Mouse (Mus musculus): Measurements from ENCODE around the gene Snx8. TPM values are rescaled to one million over a fixed set of nuclear protein-coding genes. Genes with fewer than 3 reads are reported as not detected.

Snx8 gene
- total RNA-seq (2021) = 10 to 100 TPM; 17.0 to 18.2 TPM

DNA sequence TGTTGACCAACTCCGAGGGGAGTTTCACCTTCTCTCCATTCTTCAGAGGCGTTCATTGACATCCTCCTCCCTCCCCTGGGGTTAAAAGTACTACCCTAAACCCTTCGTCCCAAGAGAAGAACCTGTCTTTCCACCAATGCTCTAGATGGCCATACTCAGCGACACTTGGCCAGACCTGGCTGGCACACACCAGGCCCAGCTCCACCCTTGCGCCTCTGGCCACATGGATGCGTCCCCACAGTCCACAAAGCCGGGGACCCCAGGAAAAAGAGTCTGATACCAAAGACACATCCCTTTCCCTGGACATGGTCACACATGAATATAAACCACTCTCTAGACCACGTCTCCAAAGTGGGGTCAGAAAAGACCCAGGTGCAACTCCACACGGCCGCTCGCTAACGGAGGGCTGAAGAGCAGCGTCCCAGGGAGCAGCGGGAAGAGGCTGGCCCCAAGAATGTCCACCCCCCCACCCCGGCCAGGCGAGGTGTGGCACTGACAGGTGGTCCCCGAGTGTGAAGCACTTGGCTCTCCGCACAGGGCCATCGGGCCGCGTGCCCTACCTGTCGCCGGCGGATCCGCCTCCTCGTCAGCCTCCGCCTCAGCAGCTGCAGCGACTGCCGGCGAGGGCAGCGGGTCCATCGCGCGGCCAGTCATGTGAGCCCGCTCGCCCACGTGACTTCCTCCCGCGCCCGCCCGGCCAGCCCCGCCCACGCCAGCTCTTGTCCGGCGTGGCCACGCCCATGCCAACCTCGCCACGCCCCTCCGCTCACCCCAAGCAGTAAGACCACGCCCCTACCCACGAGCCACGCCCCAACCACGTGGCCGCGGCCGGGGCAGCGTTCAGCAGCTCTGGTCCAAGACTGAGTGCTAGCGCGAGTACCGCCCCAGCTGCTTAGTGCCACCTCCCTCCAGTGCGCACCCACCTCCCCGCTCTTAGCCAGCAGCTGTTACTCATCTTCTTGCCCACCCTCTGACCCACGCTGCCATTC is at the start of gene Snx8:
TSS of gene Snx8 (minus strand) at position 675 of the 989 bp plus-strand sequence.
- intact Hi-C loops (cut with DNase I) = no loop called here
- peak; percentile 96 to 97 for DNase-seq

- DNase-seq = no peak
- intact Hi-C loops (cut with DNase I) = loop anchor here (10.0 kb wide), 1 partner anchor 200 kb away; no protein-coding TSS in a partner anchor
Measured at GRCm38 (mm10) chr5:140425016-140425783, 36.1 kb upstream of the Snx8 start.

GRCm38 (mm10) chr5:140420616-140421015 is 31.6 kb upstream of the Snx8 start:
- intact Hi-C loops (cut with DNase I) = loop anchor here (10.0 kb wide), 1 partner anchor 204 kb away; no protein-coding TSS in a partner anchor
- no peak for DNase-seq

DNA sequence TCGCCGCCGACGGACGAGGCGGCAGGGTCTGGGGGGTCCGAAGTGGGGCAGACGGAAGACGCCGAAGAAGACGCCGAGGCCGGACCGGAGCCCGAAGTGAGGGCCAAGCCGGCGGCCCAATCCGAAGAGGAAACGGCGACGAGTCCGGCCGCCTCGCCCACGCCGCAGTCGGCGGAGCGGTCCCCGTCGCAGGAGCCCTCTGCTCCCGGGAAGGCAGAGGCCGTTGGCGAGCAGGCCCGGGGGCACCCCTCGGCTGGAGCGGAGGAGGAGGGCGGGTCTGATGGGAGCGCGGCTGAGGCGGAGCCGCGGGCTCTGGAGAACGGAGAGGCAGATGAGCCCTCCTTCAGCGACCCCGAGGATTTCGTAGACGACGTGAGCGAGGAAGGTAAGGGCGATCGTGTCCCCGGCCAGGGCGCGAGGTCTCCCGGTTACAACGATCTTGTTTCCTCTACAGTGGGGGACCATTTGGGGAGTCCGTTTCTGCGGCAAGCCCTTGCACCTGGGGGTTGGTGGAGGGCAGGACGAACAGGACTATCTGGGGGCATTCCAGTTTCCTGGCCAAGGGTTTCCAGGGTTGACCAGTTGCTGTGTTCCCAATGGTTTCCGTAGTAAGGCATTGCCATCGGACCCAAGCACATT is 30.5 kb upstream of the Snx8 start:
- peak in 1 of 2 experiments; percentile 11 for DNase-seq
- intact Hi-C loops (cut with DNase I) = loop anchor here (10.0 kb wide), 1 partner anchor 205 kb away; no protein-coding TSS in a partner anchor

- intact Hi-C loops (cut with DNase I) = no loop called here
Measured at GRCm38 (mm10) chr5:140418489-140419441, 29.7 kb upstream of the Snx8 start, which contains the start of gene Eif3b. Gene Eif3b (plus strand): TSS chr5:140419328.

DNA sequence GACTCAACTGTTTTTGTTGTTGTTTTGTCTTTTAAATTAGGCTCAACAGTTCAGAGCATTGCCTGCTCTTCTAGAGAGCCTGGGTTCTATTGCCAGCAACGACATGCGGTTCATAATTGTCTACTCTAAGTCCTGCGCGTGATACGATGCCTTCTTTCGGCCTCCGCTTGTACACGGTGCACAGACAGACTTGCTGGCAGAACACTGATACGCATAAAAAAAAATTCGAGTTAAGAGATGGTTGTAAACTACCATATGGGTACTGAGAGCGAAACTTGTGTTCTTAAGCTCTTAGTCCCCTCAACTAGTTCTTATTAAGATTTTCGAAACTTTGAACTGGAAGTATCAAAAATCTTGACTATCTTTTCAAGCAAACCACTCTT is 29.0 kb upstream of the Snx8 start:
- DNase-seq = no peak

More at GRCm38 (mm10) chr5:140418489-140419441, 29.7 kb upstream of the Snx8 start, which contains the start of gene Eif3b:
- DNase-seq = peak; percentile 92 to 93

GRCm38 (mm10) chr5:140414647-140415046 is 25.6 kb upstream of the Snx8 start:
- no peak for DNase-seq
- intact Hi-C loops (cut with DNase I) = loop anchor here (5.0 kb wide), 2 partner anchors 82 to 577 kb away; partner anchors contain the start of gene Mrm2

More for the DNA sequence above, 29.0 kb upstream of the Snx8 start:
- intact Hi-C loops (cut with DNase I) = no loop called here

DNA sequence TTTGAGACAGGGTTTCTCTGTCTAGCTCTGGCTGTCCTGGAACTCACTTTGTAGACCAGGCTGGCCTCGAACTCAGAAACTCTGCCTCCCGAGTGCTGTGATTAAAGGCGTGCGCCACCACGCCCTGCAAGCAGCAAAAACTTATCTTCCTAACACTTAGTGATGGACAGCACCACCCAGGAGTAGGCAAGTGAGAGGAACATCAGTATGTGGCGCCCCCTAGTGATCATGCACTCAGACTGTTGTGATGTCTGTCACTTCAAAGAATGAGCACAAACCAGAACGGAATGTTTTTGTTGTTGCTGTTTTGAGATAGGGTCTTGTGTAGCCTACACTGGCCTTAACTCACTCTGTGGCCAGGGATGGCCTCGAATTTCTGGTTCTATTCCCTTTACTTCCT is 22.3 kb upstream of the Snx8 start:
- peak; percentile 59 to 77 for DNase-seq

DNA sequence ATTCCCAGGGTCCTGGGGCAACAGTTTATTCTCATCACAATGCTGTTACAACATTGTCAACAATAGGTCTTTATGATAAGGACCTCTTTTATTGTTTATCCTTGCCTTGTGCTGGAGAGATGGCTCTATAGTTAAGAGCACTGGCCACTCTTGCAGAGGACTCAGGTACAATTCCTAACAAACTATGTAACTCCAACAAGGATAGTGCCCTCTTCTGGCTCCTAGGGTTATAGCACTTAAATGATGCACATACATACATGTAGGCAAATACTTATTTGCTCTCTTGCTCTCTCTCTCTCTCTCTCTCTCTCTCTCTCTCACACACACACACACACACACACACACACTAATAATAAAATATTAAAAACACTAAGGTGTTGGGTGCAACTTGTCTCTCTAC is 19.7 kb upstream of the Snx8 start:
- intact Hi-C loops (cut with DNase I) = no loop called here

More for the DNA sequence above, 22.3 kb upstream of the Snx8 start:
- intact Hi-C loops (cut with DNase I) = loop anchor here (5.0 kb wide), 2 partner anchors 79 to 574 kb away; partner anchors contain the start of gene Mrm2

DNA sequence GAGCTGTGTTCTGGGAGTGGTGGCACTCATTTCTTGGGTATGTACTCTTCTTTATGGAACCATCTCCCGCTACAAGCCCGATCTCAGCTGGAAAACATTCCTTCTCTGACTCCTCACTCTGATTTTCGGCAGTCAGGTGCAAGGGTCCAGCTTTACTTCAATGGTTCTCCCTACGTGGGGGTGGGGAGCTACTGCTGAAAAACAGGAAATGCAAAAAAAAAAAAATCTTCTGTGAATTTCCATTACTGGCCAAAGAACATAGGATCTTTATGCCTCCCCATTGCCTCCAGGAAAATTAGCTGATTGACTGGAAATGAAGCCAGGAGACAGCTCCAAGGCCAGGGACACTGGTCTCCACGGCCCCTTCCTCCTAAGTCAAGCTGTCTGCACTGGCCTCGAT is 17.6 kb upstream of the Snx8 start:
- intact Hi-C loops (cut with DNase I) = no loop called here
- no peak for DNase-seq

More for the DNA sequence above, 19.7 kb upstream of the Snx8 start:
- no peak for DNase-seq

GRCm38 (mm10) chr5:140405126-140405525 is 16.1 kb upstream of the Snx8 start:
- no peak for DNase-seq
- intact Hi-C loops (cut with DNase I) = no loop called here

DNA sequence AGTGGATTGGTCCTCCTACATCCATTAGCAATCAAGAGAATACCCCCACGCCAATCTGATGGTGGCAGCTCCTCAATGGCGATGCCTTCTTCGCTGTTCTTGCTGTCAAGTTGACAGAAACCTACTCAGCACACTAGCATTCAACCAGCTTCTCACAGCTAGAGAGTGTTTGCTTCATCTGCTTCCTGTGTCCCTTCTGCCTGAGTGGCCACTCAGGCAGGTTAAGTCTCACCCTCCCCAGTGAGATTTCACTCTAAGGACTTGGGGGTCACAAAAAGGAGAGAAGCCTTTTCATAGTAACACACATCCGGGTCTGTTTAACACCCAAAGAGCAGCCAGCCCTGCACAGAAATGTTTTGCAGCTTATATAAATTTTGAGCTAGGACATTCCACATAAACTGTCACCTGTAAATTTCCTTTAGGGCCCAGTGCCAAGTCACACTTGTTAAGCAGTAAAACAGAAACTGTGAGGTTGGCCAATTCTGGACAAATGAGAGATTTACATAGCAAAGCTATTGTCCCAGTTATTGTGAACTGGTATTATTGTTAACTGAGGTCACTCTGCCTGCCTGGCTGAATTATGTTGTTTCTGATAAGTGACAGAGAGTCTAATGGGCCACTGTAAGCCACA is 13.7 kb upstream of the Snx8 start:
- intact Hi-C loops (cut with DNase I) = no loop called here
- DNase-seq = no peak

- DNase-seq = peak in 1 of 2 experiments; percentile 45
- intact Hi-C loops (cut with DNase I) = no loop called here
Measured at GRCm38 (mm10) chr5:140396166-140396940, 7.3 kb upstream of the Snx8 start.

DNA sequence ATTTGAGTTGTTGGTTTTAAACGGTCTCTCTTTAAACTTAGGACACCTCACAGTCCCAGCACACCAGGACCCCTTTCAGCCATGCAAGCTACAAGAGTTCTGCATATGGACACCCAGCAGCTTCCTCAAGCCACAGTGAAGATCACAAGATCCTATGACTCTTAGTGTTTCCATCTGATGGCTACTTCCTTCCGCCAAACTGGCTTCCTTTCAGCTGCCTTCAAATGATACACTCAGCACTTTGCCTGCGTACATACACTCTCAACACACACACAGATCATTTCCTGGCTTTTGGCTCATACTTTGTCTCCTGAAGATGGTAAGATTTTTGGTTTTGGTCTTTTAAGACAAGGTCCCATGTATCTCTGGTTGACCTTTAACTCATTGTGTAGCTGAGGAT is 3.6 kb upstream of the Snx8 start:
- no peak for DNase-seq
- intact Hi-C loops (cut with DNase I) = no loop called here

- intact Hi-C loops (cut with DNase I) = no loop called here
- no peak for DNase-seq
Measured at GRCm38 (mm10) chr5:140391981-140392380, 2.9 kb upstream of the Snx8 start.

DNA sequence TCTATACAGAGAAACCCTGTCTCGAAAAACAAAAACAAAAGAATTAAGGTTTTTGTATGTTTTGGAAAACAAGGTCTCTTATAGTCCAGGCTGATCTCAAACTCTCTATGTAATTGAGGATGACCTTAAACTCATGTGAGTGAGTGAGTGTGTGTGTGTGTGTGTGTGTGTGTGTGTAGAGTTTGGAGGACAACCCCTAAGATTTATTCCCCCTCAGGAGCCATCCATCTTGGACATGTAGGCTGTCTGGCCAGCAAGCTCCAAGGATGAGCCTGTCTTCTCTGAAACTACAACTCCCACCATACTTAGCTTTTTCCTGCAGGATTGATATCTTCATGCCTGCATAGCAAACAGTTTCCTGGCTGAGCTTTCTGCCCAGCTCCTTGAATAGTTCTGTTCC is 2.4 kb upstream of the Snx8 start:
- intact Hi-C loops (cut with DNase I) = no loop called here

GRCm38 (mm10) chr5:140389647-140390046 is 585 bp upstream of the Snx8 start:
- intact Hi-C loops (cut with DNase I) = no loop called here
- DNase-seq = no peak

More for the DNA sequence above, 2.4 kb upstream of the Snx8 start:
- no peak for DNase-seq
